Mouse (Mus musculus) neural tube, embryonic 12.5 days (tissue): ENCODE data around the gene Wbp1l. TPM values are rescaled to one million over a fixed set of nuclear protein-coding genes. Genes with fewer than 3 reads are reported as not detected.
A peak's percentile ranks its signal among the peaks of the same experiment; 100 is the strongest.

Source experiments
- ATAC-seq: fragments of 200-750 bp; cut with Nextera tagmentation; 2 replicates; pipeline ENCODE4 v1.8.0; 2017; ENCODE audit warnings: low read depth, mild to moderate bottlenecking, moderate TSS enrichment, moderate library complexity; ENCODE audit not compliant: low FRiP score
- H3K27ac ChIP-seq: fragments of 300-500 bp; sonication (generic); 2 replicates; pipeline ENCODE4 v1.5.1; 2016
- H3K27me3 ChIP-seq: fragments of 300-500 bp; sonication (generic); replicated peaks from 2 replicates; pipeline ENCODE4 v1.6.1; 2016; ENCODE audit warnings: mild to moderate bottlenecking
- H3K36me3 ChIP-seq: fragments of 300-500 bp; sonication (generic); 2 replicates; pipeline ENCODE4 v1.6.1; 2016; ENCODE audit warnings: mild to moderate bottlenecking
- H3K4me1 ChIP-seq: fragments of 300-500 bp; sonication (generic); 2 replicates; pipeline ENCODE4 v1.6.1; 2016
- H3K4me2 ChIP-seq: fragments of 300-500 bp; sonication (generic); replicated peaks from 2 replicates; pipeline ENCODE4 v1.6.1; 2016; ENCODE audit warnings: mild to moderate bottlenecking
- H3K4me3 ChIP-seq: fragments of 300-500 bp; sonication (generic); 2 replicates; pipeline ENCODE4 v1.5.1; 2016
- H3K9ac ChIP-seq: fragments of 300-500 bp; sonication (generic); 2 replicates; pipeline ENCODE4 v1.6.1; 2016; ENCODE audit warnings: mild to moderate bottlenecking
- H3K9me3 ChIP-seq: fragments of 300-500 bp; sonication (generic); 2 replicates; pipeline ENCODE4 v1.6.1; 2016; ENCODE audit warnings: mild to moderate bottlenecking
- WGBS: fragments of 180-500 bp; shearing (Covaris S2); methylation state at CpG from one replicate; pipeline ENCODE4 v1.1.7; 2016; 5-methylcytosine and 5-hydroxymethylcytosine counted together
- polyA plus RNA-seq: library from polyadenylated mRNA; unstranded; fragments of >200 nt; fragmentation: Nextera tagmentation; extraction: Ambion mirVana; gene quantifications from 2 replicates; pipeline ENCODE4 v1.2.1, GENCODE M21; 2016

The Wbp1l gene
- polyA plus RNA-seq, 1 experiment from 2014 or later, result 54.8 TPM

GRCm38 (mm10) chr19:46641420-46642085, 42.7 kb downstream of the Wbp1l start:
- H3K36me3 ChIP-seq, result peaks cover 29% of the 10 kb centered on the region
- no peak overlapping the region for H3K9ac ChIP-seq
- ATAC-seq, result no peak
- H3K9me3 ChIP-seq, result no peaks in the 10 kb centered on the region
- peak overlapping the region; percentile 34; the same call in 1 of the 2 replicates for H3K27ac ChIP-seq
- peaks cover 36% of the 10 kb centered on the region for H3K4me1 ChIP-seq
- H3K4me3 ChIP-seq, result no peak overlapping the region
- WGBS, result 67% methylated on average over 19 of the region's 19 CpGs
- no peak overlapping the region for H3K4me2 ChIP-seq
- no peaks in the 10 kb centered on the region for H3K27me3 ChIP-seq

GRCm38 (mm10) chr19:46642136-46642753, 43.4 kb downstream of the Wbp1l start:
- no peaks in the 10 kb centered on the region for H3K27me3 ChIP-seq
- H3K27ac ChIP-seq, result no peak overlapping the region
- 65% methylated on average over 22 of the region's 22 CpGs for WGBS
- H3K9me3 ChIP-seq, result no peaks in the 10 kb centered on the region
- no peak for ATAC-seq
- H3K4me1 ChIP-seq, result peaks cover 33% of the 10 kb centered on the region
- H3K9ac ChIP-seq, result no peak overlapping the region
- H3K36me3 ChIP-seq, result peaks cover 33% of the 10 kb centered on the region
- no peak overlapping the region for H3K4me3 ChIP-seq
- H3K4me2 ChIP-seq, result no peak overlapping the region

- Histone ChIP-seq H3K36me3 (peaks cover 31% of the 10 kb centered on the region), H3K4me2 (no peak overlapping the region), H3K4me3 (no peak overlapping the region), H3K9me3 (no peaks in the 10 kb centered on the region), H3K27ac (no peak overlapping the region), H3K9ac (no peak overlapping the region), H3K4me1 (peaks cover 33% of the 10 kb centered on the region), H3K27me3 (no peaks in the 10 kb centered on the region)
- no peak for ATAC-seq
- 86% methylated on average over 5 of the region's 5 CpGs for WGBS
Observed at GRCm38 (mm10) chr19:46643236-46643635, 44.4 kb downstream of the Wbp1l start.

- no peak for ATAC-seq
- H3K9ac ChIP-seq, result no peak overlapping the region
- no peaks in the 10 kb centered on the region for H3K9me3 ChIP-seq
- WGBS, result 89% methylated on average over 10 of the region's 10 CpGs
- no peak overlapping the region for H3K27ac ChIP-seq
- no peak overlapping the region for H3K4me2 ChIP-seq
- no peaks in the 10 kb centered on the region for H3K27me3 ChIP-seq
- H3K36me3 ChIP-seq, result peaks cover 33% of the 10 kb centered on the region
- H3K4me1 ChIP-seq, result peaks cover 33% of the 10 kb centered on the region
- H3K4me3 ChIP-seq, result no peak overlapping the region
Observed at GRCm38 (mm10) chr19:46644343-46644792, 45.5 kb downstream of the Wbp1l start.

- H3K27ac ChIP-seq, result no peak overlapping the region
- ATAC-seq, result no peak
- H3K4me1 ChIP-seq, result peaks cover 33% of the 10 kb centered on the region
- peaks cover 31% of the 10 kb centered on the region for H3K36me3 ChIP-seq
- H3K4me2 ChIP-seq, result no peak overlapping the region
- no peak overlapping the region for H3K9ac ChIP-seq
- H3K4me3 ChIP-seq, result no peak overlapping the region
- H3K27me3 ChIP-seq, result no peaks in the 10 kb centered on the region
- H3K9me3 ChIP-seq, result no peaks in the 10 kb centered on the region
- WGBS, result 45% methylated on average over 12 of the region's 12 CpGs
Observed at GRCm38 (mm10) chr19:46644793-46645602, 46.1 kb downstream of the Wbp1l start.

- no peaks in the 10 kb centered on the region for H3K9me3 ChIP-seq
- no peak overlapping the region for H3K9ac ChIP-seq
- 90% methylated on average over 12 of the region's 12 CpGs for WGBS
- H3K36me3 ChIP-seq, result peaks cover 30% of the 10 kb centered on the region
- no peak overlapping the region for H3K4me3 ChIP-seq
- H3K27ac ChIP-seq, result no peak overlapping the region
- ATAC-seq, result no peak
- peaks cover 32% of the 10 kb centered on the region for H3K4me1 ChIP-seq
- no peaks in the 10 kb centered on the region for H3K27me3 ChIP-seq
- no peak overlapping the region for H3K4me2 ChIP-seq
Observed at GRCm38 (mm10) chr19:46646041-46646481, 47.2 kb downstream of the Wbp1l start.

- Histone ChIP-seq H3K4me3 (no peak overlapping the region), H3K4me2 (no peak overlapping the region), H3K27me3 (no peaks in the 10 kb centered on the region), H3K4me1 (peaks cover 20% of the 10 kb centered on the region), H3K9me3 (no peaks in the 10 kb centered on the region), H3K27ac (no peak overlapping the region), H3K9ac (no peak overlapping the region), H3K36me3 (peaks cover 36% of the 10 kb centered on the region)
- 83% methylated on average over 3 of the region's 3 CpGs for WGBS
- no peak for ATAC-seq
Observed at GRCm38 (mm10) chr19:46647254-46647653, 48.4 kb downstream of the Wbp1l start.

GRCm38 (mm10) chr19:46647850-46648249, 49.0 kb downstream of the Wbp1l start:
- Histone ChIP-seq H3K9ac (no peak overlapping the region), H3K9me3 (no peaks in the 10 kb centered on the region), H3K4me1 (peaks cover 15% of the 10 kb centered on the region), H3K4me3 (no peak overlapping the region), H3K27ac (no peak overlapping the region), H3K27me3 (no peaks in the 10 kb centered on the region), H3K4me2 (no peak overlapping the region), H3K36me3 (peaks cover 40% of the 10 kb centered on the region)
- ATAC-seq, result no peak
- whole genome bisulfite sequencing, result 89% methylated on average over 8 of the region's 8 CpGs

- 96% methylated on average over 14 of the region's 14 CpGs for WGBS
- H3K36me3 ChIP-seq, result peaks cover 47% of the 10 kb centered on the region
Observed at GRCm38 (mm10) chr19:46648565-46648964, 49.7 kb downstream of the Wbp1l start.

GRCm38 (mm10) chr19:46653188-46653587, 54.3 kb downstream of the Wbp1l start:
- no peak overlapping the region for H3K4me3 ChIP-seq
- peaks cover 60% of the 10 kb centered on the region for H3K36me3 ChIP-seq
- no peaks in the 10 kb centered on the region for H3K9me3 ChIP-seq
- no peak overlapping the region for H3K4me2 ChIP-seq
- no peaks in the 10 kb centered on the region for H3K27me3 ChIP-seq
- no peak overlapping the region for H3K27ac ChIP-seq
- 93% methylated on average over 5 of the region's 5 CpGs for WGBS
- H3K4me1 ChIP-seq, result no peaks in the 10 kb centered on the region
- no peak for ATAC-seq
- H3K9ac ChIP-seq, result no peak overlapping the region

More at GRCm38 (mm10) chr19:46648565-46648964, 49.7 kb downstream of the Wbp1l start:
- peaks cover 11% of the 10 kb centered on the region for H3K4me1 ChIP-seq
- no peak overlapping the region for H3K4me2 ChIP-seq
- no peak overlapping the region for H3K27ac ChIP-seq
- H3K9ac ChIP-seq, result no peak overlapping the region
- H3K4me3 ChIP-seq, result no peak overlapping the region
- H3K9me3 ChIP-seq, result no peaks in the 10 kb centered on the region
- no peak for ATAC-seq
- no peaks in the 10 kb centered on the region for H3K27me3 ChIP-seq

- no peak for ATAC-seq
Observed at GRCm38 (mm10) chr19:46653616-46654235, 54.8 kb downstream of the Wbp1l start.

GRCm38 (mm10) chr19:46655626-46656025, 56.7 kb downstream of the Wbp1l start:
- Histone ChIP-seq H3K36me3 (peaks cover 55% of the 10 kb centered on the region), H3K27ac (no peak overlapping the region), H3K9ac (no peak overlapping the region), H3K4me3 (no peak overlapping the region), H3K9me3 (no peaks in the 10 kb centered on the region), H3K4me1 (no peaks in the 10 kb centered on the region), H3K27me3 (no peaks in the 10 kb centered on the region), H3K4me2 (no peak overlapping the region)
- ATAC-seq, result no peak
- 96% methylated on average over 10 of the region's 10 CpGs for WGBS

More at GRCm38 (mm10) chr19:46653616-46654235, 54.8 kb downstream of the Wbp1l start:
- Histone ChIP-seq H3K27me3 (no peaks in the 10 kb centered on the region), H3K9me3 (no peaks in the 10 kb centered on the region), H3K27ac (no peak overlapping the region), H3K4me3 (no peak overlapping the region), H3K36me3 (peaks cover 58% of the 10 kb centered on the region), H3K4me2 (no peak overlapping the region), H3K9ac (no peak overlapping the region), H3K4me1 (no peaks in the 10 kb centered on the region)
- 93% methylated on average over 14 of the region's 14 CpGs for WGBS
